Mouse (Mus musculus): ENCODE measurements around the gene Slc28a1. TPM values are rescaled to one million over a fixed set of nuclear protein-coding genes. Genes with fewer than 3 reads are reported as not detected.

Slc28a1 gene
- polyA plus RNA-seq, 1 experiment: 3.1 TPM

- TF ChIP-seq CTCF (IDR thresholded peaks at IDR 0.05; ENCODE audit: control insufficient read depth, insufficient read depth, insufficient replicate concordance, low read depth, low read length): peak; percentile 3; the same call in 1 of the 2 replicates
- TF ChIP-seq POLR2A (IDR thresholded peaks at IDR 0.05; ENCODE audit: control insufficient read depth, low read depth, low read length): no peak
- Histone ChIP-seq H3K4me1 (ENCODE audit: control insufficient read depth, insufficient read depth, low read length) (no peaks in the 10 kb centered on the region), H3K27me3 (ENCODE audit: control insufficient read depth, insufficient read depth, low read length) (no peaks in the 10 kb centered on the region), H3K36me3 (ENCODE audit: control insufficient read depth, insufficient read depth, low read length) (no peaks in the 10 kb centered on the region), H3K27ac (ENCODE audit: control insufficient read depth, insufficient read depth, low read depth, low read length) (no peak overlapping the region), H3K4me3 (ENCODE audit: control insufficient read depth, low read depth, low read length) (no peak overlapping the region)
Observed at GRCm38 (mm10) chr7:81167124-81167523, 52.5 kb downstream of the Slc28a1 start.

GRCm38 (mm10) chr7:81169351-81169750 lies 54.8 kb downstream of the Slc28a1 start:
- Histone ChIP-seq H3K36me3 (ENCODE audit: control insufficient read depth, insufficient read depth, low read length) (no peaks in the 10 kb centered on the region), H3K4me1 (ENCODE audit: control insufficient read depth, insufficient read depth, low read length) (no peaks in the 10 kb centered on the region), H3K27me3 (ENCODE audit: control insufficient read depth, insufficient read depth, low read length) (no peaks in the 10 kb centered on the region), H3K4me3 (ENCODE audit: control insufficient read depth, low read depth, low read length) (no peak overlapping the region), H3K27ac (ENCODE audit: control insufficient read depth, insufficient read depth, low read depth, low read length) (no peak overlapping the region)
- TF ChIP-seq POLR2A (IDR thresholded peaks at IDR 0.05; ENCODE audit: control insufficient read depth, low read depth, low read length): no peak
- TF ChIP-seq CTCF (IDR thresholded peaks at IDR 0.05; ENCODE audit: control insufficient read depth, insufficient read depth, insufficient replicate concordance, low read depth, low read length): no peak

GRCm38 (mm10) chr7:81173931-81174330 lies 59.3 kb downstream of the Slc28a1 start:
- Histone ChIP-seq H3K27ac (ENCODE audit: control insufficient read depth, insufficient read depth, low read depth, low read length) (no peak overlapping the region), H3K4me3 (ENCODE audit: control insufficient read depth, low read depth, low read length) (no peak overlapping the region), H3K27me3 (ENCODE audit: control insufficient read depth, insufficient read depth, low read length) (no peaks in the 10 kb centered on the region), H3K4me1 (ENCODE audit: control insufficient read depth, insufficient read depth, low read length) (peaks cover 3% of the 10 kb centered on the region; the same call in 1 of the 2 replicates), H3K36me3 (ENCODE audit: control insufficient read depth, insufficient read depth, low read length) (no peaks in the 10 kb centered on the region)
- TF ChIP-seq POLR2A (IDR thresholded peaks at IDR 0.05; ENCODE audit: control insufficient read depth, low read depth, low read length): no peak
- no peak for TF ChIP-seq CTCF (IDR thresholded peaks at IDR 0.05; ENCODE audit: control insufficient read depth, insufficient read depth, insufficient replicate concordance, low read depth, low read length)

DNA sequence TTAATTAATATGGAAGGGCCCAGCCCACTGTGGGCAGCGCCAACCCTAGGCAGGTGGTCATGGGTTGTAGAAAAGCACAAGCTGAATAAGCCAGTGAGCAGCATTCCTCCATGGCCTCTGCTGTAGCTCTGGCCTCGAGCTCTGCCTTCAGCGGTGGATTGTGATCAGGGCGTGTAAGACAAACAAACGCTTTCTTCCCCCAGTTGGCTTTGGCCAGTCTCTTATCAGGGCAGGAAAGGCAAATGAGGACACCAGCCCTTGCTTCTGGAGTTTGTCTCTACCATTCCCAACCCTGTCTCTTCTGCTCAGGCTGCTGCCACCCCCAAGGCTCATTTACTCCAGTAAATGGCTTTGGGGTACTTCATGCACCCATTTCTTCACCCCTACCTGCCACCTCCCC lies 60.1 kb downstream of the Slc28a1 start:
- Histone ChIP-seq H3K4me3 (ENCODE audit: control insufficient read depth, low read depth, low read length) (no peak overlapping the region), H3K36me3 (ENCODE audit: control insufficient read depth, insufficient read depth, low read length) (no peaks in the 10 kb centered on the region), H3K27me3 (ENCODE audit: control insufficient read depth, insufficient read depth, low read length) (no peaks in the 10 kb centered on the region), H3K4me1 (ENCODE audit: control insufficient read depth, insufficient read depth, low read length) (peaks cover 3% of the 10 kb centered on the region; the same call in 1 of the 2 replicates), H3K27ac (ENCODE audit: control insufficient read depth, insufficient read depth, low read depth, low read length) (no peak overlapping the region)
- TF ChIP-seq CTCF (IDR thresholded peaks at IDR 0.05; ENCODE audit: control insufficient read depth, insufficient read depth, insufficient replicate concordance, low read depth, low read length) (no peak), POLR2A (IDR thresholded peaks at IDR 0.05; ENCODE audit: control insufficient read depth, low read depth, low read length) (no peak)

DNA sequence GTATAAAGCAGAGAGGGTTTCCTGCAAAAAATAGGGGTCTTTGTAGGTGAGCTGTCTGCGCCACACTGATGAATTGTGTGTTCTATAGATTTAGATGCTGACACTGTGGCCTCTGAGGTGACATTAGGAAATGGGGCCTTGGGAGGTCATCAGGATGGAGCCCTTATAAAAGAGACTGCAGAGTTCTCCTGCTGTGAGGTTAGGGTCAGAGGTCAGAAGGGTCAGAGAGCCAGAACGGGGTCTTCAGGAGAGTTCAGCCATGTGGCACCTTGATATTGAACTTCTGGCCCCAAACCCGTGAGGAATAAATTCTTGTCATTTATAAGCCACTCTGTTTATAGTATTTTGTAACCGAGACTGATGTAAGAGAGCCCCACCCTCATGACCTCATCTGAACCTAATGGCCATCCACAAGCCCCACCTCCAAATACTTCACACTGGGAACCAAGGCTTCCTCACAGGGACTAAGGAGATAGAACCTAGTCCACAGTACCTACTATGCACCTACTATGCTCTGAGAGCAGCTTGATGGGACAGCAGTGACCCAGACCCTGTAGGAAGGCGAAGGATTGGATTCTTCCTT lies 61.7 kb downstream of the Slc28a1 start:
- TF ChIP-seq POLR2A (IDR thresholded peaks at IDR 0.05; ENCODE audit: control insufficient read depth, low read depth, low read length): no peak
- TF ChIP-seq CTCF (IDR thresholded peaks at IDR 0.05; ENCODE audit: control insufficient read depth, insufficient read depth, insufficient replicate concordance, low read depth, low read length): no peak
- Histone ChIP-seq H3K4me1 (ENCODE audit: control insufficient read depth, insufficient read depth, low read length) (peaks cover 3% of the 10 kb centered on the region; the same call in 1 of the 2 replicates), H3K4me3 (ENCODE audit: control insufficient read depth, low read depth, low read length) (no peak overlapping the region), H3K27ac (ENCODE audit: control insufficient read depth, insufficient read depth, low read depth, low read length) (no peak overlapping the region), H3K27me3 (ENCODE audit: control insufficient read depth, insufficient read depth, low read length) (no peaks in the 10 kb centered on the region), H3K36me3 (ENCODE audit: control insufficient read depth, insufficient read depth, low read length) (no peaks in the 10 kb centered on the region)

DNA sequence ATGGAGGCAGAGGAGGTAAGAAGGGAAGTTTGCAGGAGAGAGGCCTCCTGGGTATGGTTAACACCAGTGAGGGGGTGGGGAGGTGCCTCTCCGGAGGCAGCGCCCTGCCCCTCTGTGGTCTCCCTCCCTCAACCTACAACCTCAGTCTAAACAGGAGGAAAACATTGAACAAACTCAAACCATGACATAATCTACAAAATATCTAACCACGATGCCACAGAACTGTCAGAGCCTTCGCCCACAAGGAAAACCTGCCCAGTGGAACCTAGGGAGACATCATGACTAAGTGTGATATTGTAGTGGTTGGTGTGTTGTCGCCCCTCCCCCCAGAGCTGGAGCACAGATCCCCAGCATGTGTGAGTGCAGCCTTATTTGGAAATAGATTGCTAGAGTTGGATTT lies 64.9 kb downstream of the Slc28a1 start:
- TF ChIP-seq CTCF (IDR thresholded peaks at IDR 0.05; ENCODE audit: control insufficient read depth, insufficient read depth, insufficient replicate concordance, low read depth, low read length): no peak
- TF ChIP-seq POLR2A (IDR thresholded peaks at IDR 0.05; ENCODE audit: control insufficient read depth, low read depth, low read length): no peak
- H3K27ac ChIP-seq (ENCODE audit: control insufficient read depth, insufficient read depth, low read depth, low read length): no peak overlapping the region
- H3K4me1 ChIP-seq (ENCODE audit: control insufficient read depth, insufficient read depth, low read length): peaks cover 3% of the 10 kb centered on the region; the same call in 1 of the 2 replicates
- no peak overlapping the region for H3K4me3 ChIP-seq (ENCODE audit: control insufficient read depth, low read depth, low read length)
- no peaks in the 10 kb centered on the region for H3K36me3 ChIP-seq (ENCODE audit: control insufficient read depth, insufficient read depth, low read length)
- H3K27me3 ChIP-seq (ENCODE audit: control insufficient read depth, insufficient read depth, low read length): no peaks in the 10 kb centered on the region

- H3K4me3 ChIP-seq (ENCODE audit: control insufficient read depth, low read depth, low read length): no peak overlapping the region
- TF ChIP-seq CTCF (IDR thresholded peaks at IDR 0.05; ENCODE audit: control insufficient read depth, insufficient read depth, insufficient replicate concordance, low read depth, low read length) (no peak), POLR2A (IDR thresholded peaks at IDR 0.05; ENCODE audit: control insufficient read depth, low read depth, low read length) (no peak)
- H3K36me3 ChIP-seq (ENCODE audit: control insufficient read depth, insufficient read depth, low read length): no peaks in the 10 kb centered on the region
- H3K4me1 ChIP-seq (ENCODE audit: control insufficient read depth, insufficient read depth, low read length): no peaks in the 10 kb centered on the region
- no peaks in the 10 kb centered on the region for H3K27me3 ChIP-seq (ENCODE audit: control insufficient read depth, insufficient read depth, low read length)
- H3K27ac ChIP-seq (ENCODE audit: control insufficient read depth, insufficient read depth, low read depth, low read length): no peak overlapping the region
Observed at GRCm38 (mm10) chr7:81182492-81183175, 68.0 kb downstream of the Slc28a1 start.

Data from testis, adult 2 months (tissue).